ENCODE assay signal across 13 mouse cellular contexts in the genomic region with DNA sequence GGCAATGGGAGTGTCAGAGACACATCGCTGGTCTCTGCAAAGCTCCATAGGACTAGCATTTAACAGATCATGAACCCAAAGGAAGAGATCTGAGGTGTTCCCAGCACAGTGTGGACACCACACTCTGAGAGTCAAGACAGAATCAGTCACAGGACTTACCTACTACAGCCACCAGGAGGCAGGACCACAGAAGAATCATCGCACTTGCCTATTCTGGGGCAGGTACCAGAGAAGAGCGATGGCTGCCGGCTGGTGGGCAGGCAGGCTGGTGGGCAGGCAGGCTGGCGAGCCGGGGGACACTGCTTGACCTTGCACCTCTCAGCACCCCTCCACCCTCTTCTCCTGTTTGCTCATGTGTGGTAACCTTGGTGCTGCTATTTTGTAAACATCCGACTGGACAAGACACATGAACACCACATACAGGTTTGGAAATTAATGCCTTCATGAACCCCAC. TPM values are rescaled to one million over a fixed set of nuclear protein-coding genes. Genes with fewer than 3 reads are reported as not detected.
DNase-seq lines count a peak whose midpoint lies in the region; ATAC-seq and TF ChIP-seq lines count a peak whose summit lies in the region.
"Had no signal": no experiment of that assay in that cellular context is flagged by ENCODE, and none has a peak within 500 bp of the region (broad histone marks: within the 10 kb centered on the region; RNA-seq: fewer than 3 reads in every experiment).

A gene (minus strand): TSS at position 404 of the 454 bp plus-strand sequence.

- H3K9ac ChIP-seq in hindbrain, embryonic 14.5 days = no peak within 1 kb of the TSS
- H3K9ac ChIP-seq: embryonic facial prominence, embryonic 13.5 days; hindbrain, embryonic 13.5 days; liver, embryonic 15.5 days had no signal

- TF ChIP-seq CTCF in E14TG2a.4 (conservative IDR thresholded peaks at IDR 0.05; ENCODE audit: low read length) = peak; percentile 46

- no peak within 1 kb of the TSS for H3K4me2 ChIP-seq in hindbrain, embryonic 14.5 days (replicated peaks)
- H3K4me2 ChIP-seq: embryonic facial prominence, embryonic 13.5 days; hindbrain, embryonic 13.5 days; liver, embryonic 15.5 days had no signal

- H3K4me3 ChIP-seq in E14TG2a.4 (replicated peaks; ENCODE audit: low read length) = no peak within 1 kb of the TSS
- H3K4me3 ChIP-seq in hindbrain, embryonic 14.5 days (replicated peaks; ENCODE audit: low read length) = no peak within 1 kb of the TSS
- H3K4me3 ChIP-seq: embryonic facial prominence, embryonic 13.5 days; hindbrain, embryonic 13.5 days; liver, embryonic 15.5 days had no signal

- H3K27ac ChIP-seq in hindbrain, embryonic 14.5 days = no peak within 1 kb of the TSS
- H3K27ac ChIP-seq: embryonic facial prominence, embryonic 13.5 days; hindbrain, embryonic 13.5 days; liver, embryonic 15.5 days had no signal

- 64% methylated on average over 7 of the region's 7 CpGs for WGBS in hindbrain, embryonic 14.5 days

- ATAC-seq in frontal cortex, adult (ENCODE audit: low TSS enrichment) = no peak; the same call in 1 of the 2 replicates
- ATAC-seq in hindbrain, embryonic 14.5 days (ENCODE audit: low FRiP score) = no peak

- no peaks in the 10 kb centered on the region for H3K36me3 ChIP-seq in E14TG2a.4 (ENCODE audit: insufficient read depth, low read length)
- no peaks in the 10 kb centered on the region for H3K36me3 ChIP-seq in hindbrain, embryonic 14.5 days (replicated peaks; ENCODE audit: control insufficient read depth, insufficient read depth)
- H3K36me3 ChIP-seq: embryonic facial prominence, embryonic 13.5 days; hindbrain, embryonic 13.5 days; liver, embryonic 15.5 days had no signal

- peaks cover 48% of the 10 kb centered on the region for H3K27me3 ChIP-seq in E14TG2a.4 (ENCODE audit: insufficient read depth, low read length)
- no peaks in the 10 kb centered on the region for H3K27me3 ChIP-seq in hindbrain, embryonic 14.5 days (ENCODE audit: control insufficient read depth, insufficient read depth, low read length)

- peaks cover 8% of the 10 kb centered on the region for H3K9me3 ChIP-seq in E14TG2a.4 (ENCODE audit: low read length)
- no peaks in the 10 kb centered on the region for H3K9me3 ChIP-seq in hindbrain, embryonic 14.5 days (ENCODE audit: control insufficient read depth, low read length)
- H3K9me3 ChIP-seq: embryonic facial prominence, embryonic 13.5 days; hindbrain, embryonic 13.5 days; liver, embryonic 15.5 days had no signal

- peak; percentile 13 to 16 for DNase-seq in kidney, postnatal 4 days
- no peak for DNase-seq in kidney, adult 9 months
- peak; percentile 37 for DNase-seq in A20 (ENCODE audit: low read depth, low spot score)
- DNase-seq in induced T-regulatory cell, adult 2 months (ENCODE audit: low read depth) = peak; percentile 56
- DNase-seq in hindbrain, embryonic 14.5 days (ENCODE audit: low spot score) = no peak
- DNase-seq in right cerebral cortex, postnatal 4 days = no peak
- DNase-seq: gastrocnemius, postnatal 25 days; right cerebral cortex, adult 18-20 months had no signal

- H3K4me1 ChIP-seq in E14TG2a.4 (replicated peaks; ENCODE audit: low read depth, low read length) = peaks cover 42% of the 10 kb centered on the region
- H3K4me1 ChIP-seq in hindbrain, embryonic 14.5 days (replicated peaks; ENCODE audit: control insufficient read depth, insufficient read depth, low read length) = peaks cover 10% of the 10 kb centered on the region; the same call in 1 of the 2 replicates
- H3K4me1 ChIP-seq: liver, embryonic 15.5 days had no signal

RNA-seq across cellular contexts. Expression of the gene that starts here (rescaled TPM):
- 0.13 and 0.14 TPM in 2 replicates for polyA plus RNA-seq in hindbrain, embryonic 14.5 days (2014; fragmentation: Nextera tagmentation; extraction: Ambion mirVana)
- polyA plus RNA-seq: liver, embryonic 15.5 days had no signal

Comparison
In these comparisons a context has a peak if more than half of its experiments do, and no peak if none do; other contexts are left out.
1. DNase-seq: peak in kidney, postnatal 4 days (2 of 2), A20 (single experiment) and induced T-regulatory cell, adult 2 months (single experiment); none in kidney, adult 9 months (single experiment), hindbrain, embryonic 14.5 days (single experiment) and right cerebral cortex, postnatal 4 days (single experiment).